In genomic region chrX:103405021-103405420, GRCm38 (mm10) we compare ENCODE assay signal across 13 mouse cellular contexts. TPM values are rescaled to one million over a fixed set of nuclear protein-coding genes. Genes with fewer than 3 reads are reported as not detected.
DNase-seq lines count a peak whose midpoint lies in the region; ATAC-seq and TF ChIP-seq lines count a peak whose summit lies in the region.
"Had no signal": no experiment of that assay in that cellular context is flagged by ENCODE, and none has a peak within 500 bp of the region (broad histone marks: within the 10 kb centered on the region; RNA-seq: fewer than 3 reads in every experiment).

No protein-coding gene starts in this region.

- H3K27me3 ChIP-seq in heart, embryonic 11.5 days (ENCODE audit: control insufficient read depth, insufficient read depth, low read length) = peaks cover 24% of the 10 kb centered on the region
- H3K27me3 ChIP-seq in midbrain, embryonic 11.5 days (ENCODE audit: control insufficient read depth, insufficient read depth, low read length) = peaks cover 38% of the 10 kb centered on the region
- H3K27me3 ChIP-seq in midbrain, postnatal 0 days (ENCODE audit: insufficient read depth, low read length) = peaks cover 17% of the 10 kb centered on the region; the same call in 1 of the 2 replicates
- peaks cover 45% of the 10 kb centered on the region; the same call in 1 of the 2 replicates for H3K27me3 ChIP-seq in forebrain, embryonic 13.5 days

- H3K4me3 ChIP-seq in heart, embryonic 11.5 days (ENCODE audit: low read depth, low read length) = no peak overlapping the region
- no peak overlapping the region for H3K4me3 ChIP-seq in midbrain, embryonic 11.5 days (ENCODE audit: low read depth, low read length)
- no peak overlapping the region for H3K4me3 ChIP-seq in midbrain, postnatal 0 days (ENCODE audit: low read depth, low read length)
- no peak overlapping the region for H3K4me3 ChIP-seq in forebrain, embryonic 13.5 days
- H3K4me3 ChIP-seq: heart, embryonic 13.5 days; limb, embryonic 13.5 days; midbrain, embryonic 12.5 days had no signal

- 39% methylated on average over 10 of the region's 13 CpGs for WGBS in heart, embryonic 11.5 days (ENCODE audit: insufficient replicate concordance)
- WGBS in midbrain, embryonic 11.5 days = 32% methylated on average over 13 of the region's 13 CpGs
- WGBS in midbrain, postnatal 0 days = 35% methylated on average over 13 of the region's 13 CpGs
- 35% methylated on average over 8 of the region's 13 CpGs for WGBS in forebrain, embryonic 13.5 days

- 0 out of 2 replicates have a peak, but pooled peaks have one; percentile 74 for ATAC-seq in heart, embryonic 11.5 days (replicated peaks; ENCODE audit: insufficient number of reproducible peaks, low FRiP score, low TSS enrichment)
- 0 out of 2 replicates have a peak, but pooled peaks have one; percentile 30 for ATAC-seq in midbrain, embryonic 11.5 days (ENCODE audit: low FRiP score)
- ATAC-seq in midbrain, postnatal 0 days (ENCODE audit: low FRiP score) = no peak
- ATAC-seq in forebrain, embryonic 13.5 days = no peak
- no peak for ATAC-seq in erythroblast, adult 5-6 weeks (replicated peaks; ENCODE audit: low FRiP score, poor library complexity, severe bottlenecking)
- ATAC-seq: forebrain, embryonic 16.5 days had no signal

- H3K27ac ChIP-seq in heart, embryonic 11.5 days (ENCODE audit: low read depth, low read length) = no peak overlapping the region
- H3K27ac ChIP-seq in midbrain, embryonic 11.5 days (ENCODE audit: low read depth, low read length) = no peak overlapping the region
- no peak overlapping the region for H3K27ac ChIP-seq in midbrain, postnatal 0 days (ENCODE audit: low read depth, low read length)
- no peak overlapping the region for H3K27ac ChIP-seq in forebrain, embryonic 13.5 days
- H3K27ac ChIP-seq: heart, embryonic 13.5 days; limb, embryonic 13.5 days; midbrain, embryonic 12.5 days had no signal

- DNase-seq in heart, adult 8-10 months (ENCODE audit: low spot score) = no peak
- no peak for DNase-seq in midbrain, embryonic 11.5 days (ENCODE audit: low spot score, missing footprints)
- no peak for DNase-seq in midbrain, postnatal 0 days (ENCODE audit: low spot score)
- DNase-seq in embryo, embryonic 11 days = peak; percentile 7
- peak; percentile 43 for DNase-seq in testis, postnatal 10 days (ENCODE audit: low spot score)
- DNase-seq: cerebellum, adult 9-11 months had no signal

- H3K36me3 ChIP-seq in heart, embryonic 11.5 days (ENCODE audit: control insufficient read depth, insufficient read depth, low read length) = no peaks in the 10 kb centered on the region
- no peaks in the 10 kb centered on the region for H3K36me3 ChIP-seq in midbrain, embryonic 11.5 days (ENCODE audit: control insufficient read depth, insufficient read depth, low read length)
- H3K36me3 ChIP-seq in midbrain, postnatal 0 days (ENCODE audit: insufficient read depth, low read length) = no peaks in the 10 kb centered on the region
- H3K36me3 ChIP-seq in forebrain, embryonic 13.5 days (ENCODE audit: poor library complexity, severe bottlenecking) = no peaks in the 10 kb centered on the region
- H3K36me3 ChIP-seq: heart, embryonic 13.5 days; limb, embryonic 13.5 days; midbrain, embryonic 12.5 days had no signal

- H3K4me1 ChIP-seq in heart, embryonic 11.5 days (ENCODE audit: control insufficient read depth, insufficient read depth, low read length) = no peaks in the 10 kb centered on the region
- no peaks in the 10 kb centered on the region for H3K4me1 ChIP-seq in midbrain, embryonic 11.5 days (ENCODE audit: control insufficient read depth, insufficient read depth, low read length)
- H3K4me1 ChIP-seq in midbrain, postnatal 0 days (ENCODE audit: insufficient read depth, low read length) = no peaks in the 10 kb centered on the region
- H3K4me1 ChIP-seq in forebrain, embryonic 13.5 days = no peaks in the 10 kb centered on the region
- H3K4me1 ChIP-seq: heart, embryonic 13.5 days; limb, embryonic 13.5 days; midbrain, embryonic 12.5 days had no signal

- no peak overlapping the region for H3K4me2 ChIP-seq in heart, embryonic 11.5 days
- H3K4me2 ChIP-seq in midbrain, embryonic 11.5 days = no peak overlapping the region
- no peak overlapping the region for H3K4me2 ChIP-seq in midbrain, postnatal 0 days (ENCODE audit: low read depth, low read length, poor library complexity, severe bottlenecking)
- no peak overlapping the region for H3K4me2 ChIP-seq in forebrain, embryonic 13.5 days
- H3K4me2 ChIP-seq: heart, embryonic 13.5 days; limb, embryonic 13.5 days; midbrain, embryonic 12.5 days had no signal

- TF ChIP-seq CTCF in midbrain, postnatal 0 days (IDR thresholded peaks at IDR 0.05) = no peak

- H3K9ac ChIP-seq in heart, embryonic 11.5 days (ENCODE audit: low read depth, low read length) = no peak overlapping the region
- no peak overlapping the region for H3K9ac ChIP-seq in midbrain, embryonic 11.5 days (ENCODE audit: low read length)
- H3K9ac ChIP-seq in midbrain, postnatal 0 days (replicated peaks; ENCODE audit: low read length, poor library complexity, severe bottlenecking) = no peak overlapping the region
- H3K9ac ChIP-seq in forebrain, embryonic 13.5 days = no peak overlapping the region
- H3K9ac ChIP-seq: heart, embryonic 13.5 days; limb, embryonic 13.5 days; midbrain, embryonic 12.5 days had no signal

- no peaks in the 10 kb centered on the region for H3K9me3 ChIP-seq in heart, embryonic 11.5 days (replicated peaks; ENCODE audit: control insufficient read depth, low read length)
- no peaks in the 10 kb centered on the region for H3K9me3 ChIP-seq in midbrain, embryonic 11.5 days (ENCODE audit: control insufficient read depth, low read length)
- no peaks in the 10 kb centered on the region for H3K9me3 ChIP-seq in midbrain, postnatal 0 days (ENCODE audit: low read length)
- no peaks in the 10 kb centered on the region for H3K9me3 ChIP-seq in forebrain, embryonic 13.5 days (replicated peaks)
- H3K9me3 ChIP-seq: heart, embryonic 13.5 days; limb, embryonic 13.5 days; midbrain, embryonic 12.5 days had no signal

RNA-seq across cellular contexts. Expression of gene Tsx, which starts 9.2 kb away (rescaled TPM):
- polyA plus RNA-seq in heart, embryonic 11.5 days (2014; fragmentation: Nextera tagmentation; extraction: Ambion mirVana) = 0.27 TPM in 1 of 2 replicates, not detected in the other
- total RNA-seq in heart, adult 8-10 months (2022) = not detected
- polyA plus RNA-seq in midbrain, embryonic 11.5 days (2014; fragmentation: Nextera tagmentation; extraction: Ambion mirVana) = 0.29 and 0.34 TPM in 2 replicates
- not detected in 2 replicates for total RNA-seq in midbrain, postnatal 0 days (2014; rRNA removed)
- 0.20 and 0.21 TPM in 2 replicates for polyA plus RNA-seq in midbrain, postnatal 0 days (2015; fragmentation: Nextera tagmentation; extraction: Ambion mirVana)
- polyA plus RNA-seq in forebrain, embryonic 13.5 days (2015; fragmentation: Nextera tagmentation; extraction: Ambion mirVana) = 0.38 and 0.77 TPM in 2 replicates
- not detected in 2 replicates for total RNA-seq in erythroblast, adult 5-6 weeks (2015; ENCODE audit: low replicate concordance)
- not detected in 2 replicates for total RNA-seq in erythroblast, adult 5-6 weeks (2017; ENCODE audit: low replicate concordance)
- polyA plus RNA-seq: heart, embryonic 13.5 days had no signal

RNA-seq across cellular contexts. Expression of gene Gm26992, which starts 16.8 kb away (rescaled TPM):
- polyA plus RNA-seq in heart, embryonic 11.5 days (2014; fragmentation: Nextera tagmentation; extraction: Ambion mirVana) = not detected in 2 replicates
- not detected for total RNA-seq in heart, adult 8-10 months (2022)
- not detected in 2 replicates for polyA plus RNA-seq in midbrain, embryonic 11.5 days (2014; fragmentation: Nextera tagmentation; extraction: Ambion mirVana)
- total RNA-seq in midbrain, postnatal 0 days (2014; rRNA removed) = 2.0 TPM in 1 of 2 replicates, not detected in the other
- 0.63 TPM in 1 of 2 replicates, not detected in the other for polyA plus RNA-seq in midbrain, postnatal 0 days (2015; fragmentation: Nextera tagmentation; extraction: Ambion mirVana)
- not detected in 2 replicates for polyA plus RNA-seq in forebrain, embryonic 13.5 days (2015; fragmentation: Nextera tagmentation; extraction: Ambion mirVana)
- not detected in 2 replicates for total RNA-seq in erythroblast, adult 5-6 weeks (2015; ENCODE audit: low replicate concordance)
- total RNA-seq in erythroblast, adult 5-6 weeks (2017; ENCODE audit: low replicate concordance) = not detected in 2 replicates
- polyA plus RNA-seq: forebrain, embryonic 16.5 days; heart, embryonic 13.5 days; limb, embryonic 13.5 days; midbrain, embryonic 12.5 days had no signal

RNA-seq across cellular contexts. Expression of gene Chic1, which starts 48.7 kb away (rescaled TPM):
- 3.9 and 4.7 TPM in 2 replicates for polyA plus RNA-seq in heart, embryonic 11.5 days (2014; fragmentation: Nextera tagmentation; extraction: Ambion mirVana)
- total RNA-seq in heart, adult 8-10 months (2022) = under 1 TPM; 0.62 to 0.94 (median 0.67) TPM
- polyA plus RNA-seq in midbrain, embryonic 11.5 days (2014; fragmentation: Nextera tagmentation; extraction: Ambion mirVana) = 5.5 and 6.6 TPM in 2 replicates
- total RNA-seq in midbrain, postnatal 0 days (2014; rRNA removed) = 9.7 and 13.7 TPM in 2 replicates
- polyA plus RNA-seq in midbrain, postnatal 0 days (2015; fragmentation: Nextera tagmentation; extraction: Ambion mirVana) = 3.3 and 5.1 TPM in 2 replicates
- polyA plus RNA-seq in forebrain, embryonic 13.5 days (2015; fragmentation: Nextera tagmentation; extraction: Ambion mirVana) = 6.7 and 6.9 TPM in 2 replicates
- not detected in 2 replicates for total RNA-seq in erythroblast, adult 5-6 weeks (2015; ENCODE audit: low replicate concordance)
- under 0.01 and 0.09 TPM in 2 replicates for total RNA-seq in erythroblast, adult 5-6 weeks (2017; ENCODE audit: low replicate concordance)

Comparison
In these comparisons a context has a peak if more than half of its experiments do, and no peak if none do; other contexts are left out.
1. ATAC-seq: peak in heart, embryonic 11.5 days (single experiment) and midbrain, embryonic 11.5 days (single experiment); none in midbrain, postnatal 0 days (single experiment), forebrain, embryonic 13.5 days (single experiment) and erythroblast, adult 5-6 weeks (single experiment).
2. DNase-seq: peak in embryo, embryonic 11 days (single experiment) and testis, postnatal 10 days (single experiment); none in heart, adult 8-10 months (single experiment), midbrain, embryonic 11.5 days (single experiment) and midbrain, postnatal 0 days (single experiment).